Mouse (Mus musculus): ENCODE measurements around the gene Sox18. TPM values are rescaled to one million over a fixed set of nuclear protein-coding genes. Genes with fewer than 3 reads are reported as not detected.
A peak's percentile ranks its signal among the peaks of the same experiment; 100 is the strongest.

Sox18 gene
- polyA plus RNA-seq, 1 experiment from 2014 or later, result 15.8 TPM

DNA sequence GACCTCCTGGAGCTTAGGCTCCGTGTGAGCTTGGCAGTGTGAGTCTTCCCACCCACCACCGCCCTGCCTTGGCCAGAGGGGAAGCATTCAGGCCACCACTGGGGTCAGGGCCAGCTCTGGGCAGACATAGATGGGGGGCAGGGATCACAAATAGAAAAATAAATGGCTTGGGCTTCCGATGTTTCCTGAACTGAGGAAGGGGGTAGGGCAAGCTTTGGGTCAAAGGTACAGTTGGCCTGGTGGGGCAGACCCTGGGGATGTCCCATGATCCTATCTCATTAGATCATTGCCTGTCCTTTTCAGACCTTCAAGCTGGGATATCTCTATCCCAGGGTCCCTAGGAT is 6.3 kb upstream of the Sox18 start:
- no peak overlapping the region for H3K4me3 ChIP-seq (ENCODE audit: low read depth, low read length)
- ATAC-seq (replicated peaks; ENCODE audit: low FRiP score) (no peak), DNase-seq (ENCODE audit: low spot score) (no peak)
- 61% methylated on average over 3 of the region's 3 CpGs for WGBS
- peaks cover 13% of the 10 kb centered on the region; the same call in 1 of the 2 replicates for H3K4me1 ChIP-seq (replicated peaks; ENCODE audit: control insufficient read depth, insufficient read depth, low read length)
- H3K27me3 ChIP-seq (ENCODE audit: control insufficient read depth, insufficient read depth, low read length), result peaks cover 4% of the 10 kb centered on the region
- no peak overlapping the region for H3K4me2 ChIP-seq (ENCODE audit: low read depth, low read length, severe bottlenecking)
- no peak overlapping the region for H3K9ac ChIP-seq (ENCODE audit: low read length)
- H3K9me3 ChIP-seq (ENCODE audit: control insufficient read depth, low read length), result no peaks in the 10 kb centered on the region
- H3K36me3 ChIP-seq (ENCODE audit: control insufficient read depth, insufficient read depth, low read length), result no peaks in the 10 kb centered on the region
- no peak overlapping the region for H3K27ac ChIP-seq (ENCODE audit: low read depth, low read length)

DNA sequence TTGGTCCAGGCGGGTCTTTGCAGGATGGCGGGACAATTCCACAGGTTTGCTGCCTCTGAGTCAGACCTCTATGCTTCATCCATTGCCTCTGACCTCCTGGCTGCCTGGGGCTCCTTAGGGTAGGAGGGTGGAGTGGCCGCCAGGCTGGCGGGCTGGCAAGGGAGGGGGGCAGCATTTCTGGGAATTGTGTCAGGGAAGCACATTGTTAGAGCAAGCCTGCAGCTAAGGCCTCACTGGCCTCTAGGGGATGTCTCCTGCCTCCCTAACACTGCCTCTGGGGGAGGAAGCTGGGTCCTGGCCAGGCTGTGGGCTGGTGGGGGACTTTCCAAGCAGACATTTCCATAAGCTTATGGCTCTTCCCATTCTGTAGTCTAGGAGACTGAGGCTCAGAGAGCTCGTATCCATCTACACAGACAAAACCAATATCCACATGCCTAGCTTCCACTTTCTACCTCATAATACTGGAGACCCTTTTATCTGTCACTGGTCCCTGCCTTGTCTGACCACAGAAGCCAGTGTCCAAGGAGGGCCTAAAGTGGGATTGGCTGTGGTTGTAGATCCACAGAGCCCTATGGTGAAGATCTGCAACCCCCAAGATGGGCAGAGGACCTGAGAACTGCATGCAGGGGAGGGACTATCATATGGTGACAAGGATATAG is 5.8 kb upstream of the Sox18 start:
- Histone ChIP-seq H3K4me1 (replicated peaks; ENCODE audit: control insufficient read depth, insufficient read depth, low read length) (peaks cover 13% of the 10 kb centered on the region; the same call in 1 of the 2 replicates), H3K4me2 (ENCODE audit: low read depth, low read length, severe bottlenecking) (no peak overlapping the region), H3K9ac (ENCODE audit: low read length) (no peak overlapping the region), H3K4me3 (ENCODE audit: low read depth, low read length) (no peak overlapping the region), H3K36me3 (ENCODE audit: control insufficient read depth, insufficient read depth, low read length) (no peaks in the 10 kb centered on the region), H3K27ac (ENCODE audit: low read depth, low read length) (no peak overlapping the region), H3K9me3 (ENCODE audit: control insufficient read depth, low read length) (no peaks in the 10 kb centered on the region), H3K27me3 (ENCODE audit: control insufficient read depth, insufficient read depth, low read length) (peaks cover 9% of the 10 kb centered on the region)
- ATAC-seq (replicated peaks; ENCODE audit: low FRiP score), result no peak
- 46% methylated on average over 5 of the region's 5 CpGs for WGBS
- DNase-seq (ENCODE audit: low spot score), result no peak

DNA sequence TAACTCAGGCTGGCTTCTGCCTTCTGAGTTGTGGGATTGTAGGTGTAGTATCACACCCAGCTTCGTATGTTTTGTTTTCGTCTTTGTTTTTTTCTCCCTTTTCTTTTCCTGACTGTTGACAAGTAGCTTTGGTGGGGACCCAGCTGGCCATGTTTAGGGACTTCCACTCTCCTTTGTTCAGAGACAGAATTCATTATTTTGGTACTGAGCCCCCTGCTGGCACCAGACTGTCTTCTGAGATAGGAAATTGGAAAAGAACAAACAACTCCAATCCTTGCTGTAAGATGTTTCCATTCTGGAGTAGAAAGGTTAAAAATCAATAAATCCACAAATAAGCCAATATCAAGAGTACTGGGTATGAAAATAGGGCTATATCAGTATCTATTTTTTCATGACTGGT is 5.0 kb upstream of the Sox18 start:
- ATAC-seq (replicated peaks; ENCODE audit: low FRiP score), result no peak
- Histone ChIP-seq H3K27me3 (ENCODE audit: control insufficient read depth, insufficient read depth, low read length) (peaks cover 17% of the 10 kb centered on the region), H3K4me1 (replicated peaks; ENCODE audit: control insufficient read depth, insufficient read depth, low read length) (peaks cover 13% of the 10 kb centered on the region; the same call in 1 of the 2 replicates), H3K4me2 (ENCODE audit: low read depth, low read length, severe bottlenecking) (no peak overlapping the region), H3K9me3 (ENCODE audit: control insufficient read depth, low read length) (no peaks in the 10 kb centered on the region), H3K4me3 (ENCODE audit: low read depth, low read length) (no peak overlapping the region), H3K9ac (ENCODE audit: low read length) (no peak overlapping the region), H3K36me3 (ENCODE audit: control insufficient read depth, insufficient read depth, low read length) (no peaks in the 10 kb centered on the region), H3K27ac (ENCODE audit: low read depth, low read length) (no peak overlapping the region)
- no peak for DNase-seq (ENCODE audit: low spot score)
- 25% methylated on average over 2 of the region's 2 CpGs for WGBS

DNA sequence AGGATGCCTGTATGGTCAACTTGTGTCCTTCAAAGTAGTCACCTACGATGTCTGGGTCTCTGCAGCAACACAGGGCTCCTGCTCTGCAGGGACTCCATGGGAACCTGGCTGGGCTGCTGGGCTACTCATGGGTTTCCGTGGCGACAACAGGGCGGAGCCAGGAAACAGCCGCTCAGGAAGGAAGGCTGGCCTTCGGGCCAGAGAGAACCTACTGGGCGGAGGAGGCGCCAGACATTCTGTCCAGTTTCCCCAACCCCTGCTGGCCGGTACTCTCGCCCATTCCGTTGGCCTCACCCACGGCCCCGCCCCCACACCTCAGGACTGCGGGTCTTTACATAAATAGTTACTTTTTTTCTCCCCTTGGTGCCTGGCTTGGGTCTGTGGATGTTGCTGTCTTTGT is 4.0 kb upstream of the Sox18 start:
- Histone ChIP-seq H3K4me3 (ENCODE audit: low read depth, low read length) (no peak overlapping the region), H3K27me3 (ENCODE audit: control insufficient read depth, insufficient read depth, low read length) (peaks cover 27% of the 10 kb centered on the region), H3K9me3 (ENCODE audit: control insufficient read depth, low read length) (no peaks in the 10 kb centered on the region), H3K4me2 (ENCODE audit: low read depth, low read length, severe bottlenecking) (peak overlapping the region; percentile 8; the same call in 1 of the 2 replicates), H3K36me3 (ENCODE audit: control insufficient read depth, insufficient read depth, low read length) (no peaks in the 10 kb centered on the region), H3K27ac (ENCODE audit: low read depth, low read length) (no peak overlapping the region), H3K9ac (ENCODE audit: low read length) (no peak overlapping the region), H3K4me1 (replicated peaks; ENCODE audit: control insufficient read depth, insufficient read depth, low read length) (peaks cover 14% of the 10 kb centered on the region; the same call in 1 of the 2 replicates)
- ATAC-seq (replicated peaks; ENCODE audit: low FRiP score) (no peak; the same call in 1 of the 2 replicates), DNase-seq (ENCODE audit: low spot score) (peak; percentile 70)
- under 1% methylated on average over 14 of the region's 14 CpGs for WGBS

DNA sequence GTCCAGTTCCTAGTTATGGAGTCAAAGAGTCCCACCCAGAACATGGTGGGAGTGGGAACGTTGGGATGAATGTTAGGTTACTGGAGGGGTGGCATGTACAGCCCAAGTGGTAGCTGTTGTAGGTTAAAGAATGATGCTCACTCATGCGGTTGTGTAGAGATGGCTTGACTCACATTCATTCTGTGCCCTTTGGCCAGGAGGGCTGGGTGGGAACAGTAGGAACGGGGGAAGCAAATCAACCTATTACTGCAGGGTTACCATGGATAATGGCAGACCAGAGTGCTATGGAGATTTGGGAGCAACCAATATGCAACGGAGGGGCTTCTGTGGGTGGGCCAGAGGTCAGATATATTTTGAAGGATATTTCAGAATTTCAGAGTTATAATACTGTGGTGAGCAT is 3.5 kb upstream of the Sox18 start:
- WGBS, result 71% methylated on average over 4 of the region's 4 CpGs
- Histone ChIP-seq H3K4me2 (ENCODE audit: low read depth, low read length, severe bottlenecking) (no peak overlapping the region), H3K9ac (ENCODE audit: low read length) (no peak overlapping the region), H3K9me3 (ENCODE audit: control insufficient read depth, low read length) (no peaks in the 10 kb centered on the region), H3K36me3 (ENCODE audit: control insufficient read depth, insufficient read depth, low read length) (no peaks in the 10 kb centered on the region), H3K4me1 (replicated peaks; ENCODE audit: control insufficient read depth, insufficient read depth, low read length) (peaks cover 18% of the 10 kb centered on the region; the same call in 1 of the 2 replicates), H3K27ac (ENCODE audit: low read depth, low read length) (no peak overlapping the region), H3K27me3 (ENCODE audit: control insufficient read depth, insufficient read depth, low read length) (peaks cover 32% of the 10 kb centered on the region), H3K4me3 (ENCODE audit: low read depth, low read length) (no peak overlapping the region)
- ATAC-seq (replicated peaks; ENCODE audit: low FRiP score) (no peak), DNase-seq (ENCODE audit: low spot score) (no peak)

DNA sequence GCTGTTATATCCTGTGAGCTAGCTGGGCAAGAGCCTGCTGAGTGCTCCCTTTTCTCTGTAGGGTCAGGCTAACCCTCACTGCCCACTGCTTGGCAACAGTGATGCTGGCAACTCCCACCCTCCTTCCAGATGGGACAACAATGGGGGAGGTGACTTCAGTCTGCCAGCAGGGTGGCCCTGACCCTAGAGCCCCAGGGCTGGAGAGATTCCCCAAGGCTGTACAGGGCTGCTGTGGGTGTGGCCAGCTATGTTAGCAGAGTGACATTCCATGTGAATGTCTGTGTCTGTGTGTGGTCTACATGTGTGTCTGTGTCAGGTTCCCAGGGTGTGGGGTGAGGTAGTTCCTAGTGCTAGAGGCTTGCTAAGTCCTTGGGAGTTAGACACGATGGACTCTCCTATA is 2.1 kb upstream of the Sox18 start:
- Histone ChIP-seq H3K4me3 (ENCODE audit: low read depth, low read length) (no peak overlapping the region), H3K9ac (ENCODE audit: low read length) (no peak overlapping the region), H3K27ac (ENCODE audit: low read depth, low read length) (no peak overlapping the region), H3K9me3 (ENCODE audit: control insufficient read depth, low read length) (no peaks in the 10 kb centered on the region), H3K36me3 (ENCODE audit: control insufficient read depth, insufficient read depth, low read length) (no peaks in the 10 kb centered on the region), H3K4me2 (ENCODE audit: low read depth, low read length, severe bottlenecking) (no peak overlapping the region), H3K4me1 (replicated peaks; ENCODE audit: control insufficient read depth, insufficient read depth, low read length) (peaks cover 13% of the 10 kb centered on the region; the same call in 1 of the 2 replicates), H3K27me3 (ENCODE audit: control insufficient read depth, insufficient read depth, low read length) (peaks cover 42% of the 10 kb centered on the region)
- no peak for ATAC-seq (replicated peaks; ENCODE audit: low FRiP score)
- DNase-seq (ENCODE audit: low spot score), result no peak
- 56% methylated on average over 1 of the region's 1 CpGs for WGBS

DNA sequence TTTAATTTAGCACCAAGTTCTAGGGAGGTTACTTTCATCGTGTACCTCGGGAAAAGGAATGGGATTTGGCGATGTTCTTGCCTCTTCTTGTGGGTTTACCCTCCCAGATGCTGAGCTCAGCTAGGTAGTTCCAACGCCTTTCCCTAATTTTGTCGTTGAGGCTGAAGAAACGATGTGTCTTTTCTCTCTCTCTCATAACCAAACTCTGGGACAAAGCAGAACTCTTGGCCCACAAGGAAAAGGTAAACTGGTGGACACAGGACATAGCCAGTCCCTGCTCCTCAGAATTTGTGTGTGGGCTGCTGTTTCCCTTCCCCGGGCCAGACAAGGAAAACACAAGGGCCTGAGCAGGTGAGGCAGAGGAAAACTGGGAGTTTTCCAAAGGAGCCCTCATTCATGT is 544 bp upstream of the Sox18 start:
- WGBS, result 25% methylated on average over 7 of the region's 7 CpGs
- H3K27ac ChIP-seq (ENCODE audit: low read depth, low read length), result no peak overlapping the region
- H3K27me3 ChIP-seq (ENCODE audit: control insufficient read depth, insufficient read depth, low read length), result peaks cover 44% of the 10 kb centered on the region
- no peak overlapping the region for H3K9ac ChIP-seq (ENCODE audit: low read length)
- ATAC-seq (replicated peaks; ENCODE audit: low FRiP score) (no peak), DNase-seq (ENCODE audit: low spot score) (no peak)
- peaks cover 13% of the 10 kb centered on the region; the same call in 1 of the 2 replicates for H3K4me1 ChIP-seq (replicated peaks; ENCODE audit: control insufficient read depth, insufficient read depth, low read length)
- H3K4me3 ChIP-seq (ENCODE audit: low read depth, low read length), result no peak overlapping the region
- no peaks in the 10 kb centered on the region for H3K36me3 ChIP-seq (ENCODE audit: control insufficient read depth, insufficient read depth, low read length)
- no peak overlapping the region for H3K4me2 ChIP-seq (ENCODE audit: low read depth, low read length, severe bottlenecking)
- no peaks in the 10 kb centered on the region for H3K9me3 ChIP-seq (ENCODE audit: control insufficient read depth, low read length)

DNA sequence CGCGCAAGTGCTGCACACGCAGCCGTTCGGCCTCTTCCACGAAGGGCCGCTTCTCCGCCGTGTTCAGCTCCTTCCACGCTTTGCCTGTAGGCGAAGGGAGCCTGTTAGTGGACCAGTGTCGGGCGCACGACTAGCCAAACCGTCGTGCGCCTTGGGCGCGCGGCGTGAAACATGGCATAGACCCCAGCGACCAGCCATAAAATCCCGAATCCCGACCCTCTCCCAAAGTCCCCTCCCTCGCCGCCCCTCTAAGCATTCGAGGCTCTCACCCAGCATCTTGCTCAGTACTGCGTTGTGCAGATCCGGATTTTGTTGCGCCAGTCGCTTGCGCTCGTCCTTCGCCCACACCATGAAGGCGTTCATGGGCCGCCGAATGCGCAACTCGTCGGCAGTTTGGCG is 528 bp downstream of the Sox18 start:
- no peak overlapping the region for H3K27ac ChIP-seq (ENCODE audit: low read depth, low read length)
- no peaks in the 10 kb centered on the region for H3K9me3 ChIP-seq (ENCODE audit: control insufficient read depth, low read length)
- peak overlapping the region; percentile 22 for H3K4me3 ChIP-seq (ENCODE audit: low read depth, low read length)
- ATAC-seq (replicated peaks; ENCODE audit: low FRiP score) (no peak), DNase-seq (ENCODE audit: low spot score) (no peak)
- peaks cover 13% of the 10 kb centered on the region; the same call in 1 of the 2 replicates for H3K4me1 ChIP-seq (replicated peaks; ENCODE audit: control insufficient read depth, insufficient read depth, low read length)
- peak overlapping the region; percentile 42 for H3K4me2 ChIP-seq (ENCODE audit: low read depth, low read length, severe bottlenecking)
- H3K9ac ChIP-seq (ENCODE audit: low read length), result no peak overlapping the region
- peaks cover 44% of the 10 kb centered on the region for H3K27me3 ChIP-seq (ENCODE audit: control insufficient read depth, insufficient read depth, low read length)
- no peaks in the 10 kb centered on the region for H3K36me3 ChIP-seq (ENCODE audit: control insufficient read depth, insufficient read depth, low read length)
- WGBS, result under 1% methylated on average over 41 of the region's 41 CpGs

DNA sequence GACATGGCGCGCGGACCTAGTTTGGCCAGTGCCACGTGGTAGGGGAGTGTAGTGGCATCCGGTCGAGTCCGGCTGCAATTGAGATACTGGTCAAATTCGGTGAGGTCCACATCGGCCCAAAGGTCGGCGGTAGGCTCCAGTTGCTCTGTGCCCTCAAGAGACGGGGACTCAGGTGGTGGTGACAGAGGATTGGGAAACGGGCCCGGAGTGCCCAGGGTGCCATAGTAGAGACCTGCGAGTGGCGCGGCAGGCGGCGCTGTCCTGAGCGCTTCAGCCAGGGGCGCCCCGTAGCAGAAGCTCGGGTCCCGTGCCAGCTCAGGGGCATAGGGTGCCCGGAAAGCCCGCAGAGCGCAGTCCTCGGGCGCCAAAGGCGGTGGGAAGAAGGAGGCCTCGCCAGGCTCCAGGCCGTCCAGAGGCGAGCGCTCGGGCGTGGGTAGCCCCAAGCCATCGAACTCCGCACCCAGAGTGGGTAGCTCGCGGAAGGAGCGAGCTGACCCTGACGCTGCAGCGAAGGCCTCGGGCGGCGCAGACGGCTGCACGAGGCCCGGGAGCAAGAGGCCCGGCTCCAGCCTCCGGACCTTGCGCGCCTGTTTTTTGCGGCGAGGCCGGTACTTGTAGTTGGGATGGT is 1.0 kb downstream of the Sox18 start:
- H3K4me2 ChIP-seq (ENCODE audit: low read depth, low read length, severe bottlenecking), result peak overlapping the region; percentile 42
- H3K9me3 ChIP-seq (ENCODE audit: control insufficient read depth, low read length), result no peaks in the 10 kb centered on the region
- ATAC-seq (replicated peaks; ENCODE audit: low FRiP score) (no peak), DNase-seq (ENCODE audit: low spot score) (no peak)
- no peaks in the 10 kb centered on the region for H3K36me3 ChIP-seq (ENCODE audit: control insufficient read depth, insufficient read depth, low read length)
- WGBS, result 3% methylated on average over 47 of the region's 56 CpGs
- H3K4me1 ChIP-seq (replicated peaks; ENCODE audit: control insufficient read depth, insufficient read depth, low read length), result peaks cover 13% of the 10 kb centered on the region; the same call in 1 of the 2 replicates
- H3K27ac ChIP-seq (ENCODE audit: low read depth, low read length), result no peak overlapping the region
- H3K27me3 ChIP-seq (ENCODE audit: control insufficient read depth, insufficient read depth, low read length), result peaks cover 44% of the 10 kb centered on the region
- peak overlapping the region; percentile 22 for H3K4me3 ChIP-seq (ENCODE audit: low read depth, low read length)
- H3K9ac ChIP-seq (ENCODE audit: low read length), result no peak overlapping the region
